Mouse (Mus musculus) erythroid progenitor cell, adult 5-6 weeks (primary cell): Measurements from ENCODE around the gene Acp5. TPM values are rescaled to one million over a fixed set of nuclear protein-coding genes. Genes with fewer than 3 reads are reported as not detected.
"Not testable (repeated sequence)": the region's sequence is repeated elsewhere in the genome, so short reads cannot be mapped to it uniquely, and the experiment has no call there.

Experiments
- ATAC-seq: replicated peaks from 2 replicates; pipeline ENCODE4 v1.8.0; 2016; ENCODE audit warnings: moderate number of reproducible peaks, mild to moderate bottlenecking, moderate TSS enrichment, inconsistent platforms; ENCODE audit not compliant: poor library complexity, low FRiP score, severe bottlenecking
- total RNA-seq, 2 experiments: library from RNA; stranded (forward) in 1 of 2; stranded (reverse) in 1 of 2; fragments of 150-400 nt in 1 of 2; fragments of 186-747, 209-891 nt in 1 of 2; gene quantifications; 2 replicates each; pipeline versions ENCODE4 v1.2.3 to v1.2.4; 2015 to 2017; ENCODE audit warnings: low replicate concordance in 2 of 2

Acp5 gene
- total RNA-seq (2015; ENCODE audit: low replicate concordance) (98.5 and 142 TPM in 2 replicates), total RNA-seq (2017; ENCODE audit: low replicate concordance) (95.8 and 125 TPM in 2 replicates)

GRCm38 (mm10) chr9:22135644-22136390, at the start of gene Acp5:
TSS of gene Acp5 (minus strand) at chr9:22135711.
- peak; percentile 78 for ATAC-seq

DNA sequence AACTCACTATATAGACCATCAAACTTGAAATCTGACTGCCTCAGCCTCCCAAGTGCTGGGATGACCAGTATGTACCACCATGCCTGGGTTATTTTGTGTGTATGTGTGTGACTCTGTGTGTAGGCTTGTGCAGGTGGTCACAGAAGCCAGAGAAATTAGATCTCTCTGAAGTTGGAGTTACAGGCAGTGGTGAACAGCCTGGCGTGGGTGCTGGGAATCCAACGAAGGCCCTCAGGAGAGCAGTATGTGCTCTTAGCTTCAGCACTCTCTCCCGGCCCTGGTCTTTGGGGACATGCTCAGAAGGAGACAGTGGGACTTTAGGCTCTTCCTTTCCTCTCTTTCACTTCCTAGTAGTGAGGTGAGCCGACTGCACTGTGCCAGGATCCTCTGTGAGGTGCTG, 36.8 kb upstream of the Acp5 start:
- 0 out of 2 replicates have a peak, but pooled peaks have one; percentile 34 for ATAC-seq

DNA sequence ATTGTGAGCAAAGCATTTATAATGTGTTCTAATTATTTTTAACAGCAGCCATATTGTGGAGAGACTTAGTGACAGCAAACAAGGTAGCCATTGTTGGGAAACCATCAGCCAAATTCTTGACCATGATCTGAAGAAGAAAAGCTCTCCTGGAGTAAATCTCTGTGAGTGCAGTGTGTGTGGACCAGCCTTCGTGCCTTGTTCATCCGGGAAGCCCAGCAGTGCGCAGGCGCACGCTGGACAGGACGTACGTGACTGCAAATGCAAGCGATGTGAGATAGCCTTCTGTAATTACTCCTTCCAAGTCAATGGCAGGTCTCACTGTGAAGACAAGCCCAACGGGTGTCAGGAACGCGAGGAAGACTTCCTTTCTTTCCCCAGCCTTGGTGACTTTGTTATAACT, 33.8 kb upstream of the Acp5 start:
- no peak for ATAC-seq

- no peak for ATAC-seq
Observed at GRCm38 (mm10) chr9:22167751-22168150, 32.2 kb upstream of the Acp5 start.

DNA sequence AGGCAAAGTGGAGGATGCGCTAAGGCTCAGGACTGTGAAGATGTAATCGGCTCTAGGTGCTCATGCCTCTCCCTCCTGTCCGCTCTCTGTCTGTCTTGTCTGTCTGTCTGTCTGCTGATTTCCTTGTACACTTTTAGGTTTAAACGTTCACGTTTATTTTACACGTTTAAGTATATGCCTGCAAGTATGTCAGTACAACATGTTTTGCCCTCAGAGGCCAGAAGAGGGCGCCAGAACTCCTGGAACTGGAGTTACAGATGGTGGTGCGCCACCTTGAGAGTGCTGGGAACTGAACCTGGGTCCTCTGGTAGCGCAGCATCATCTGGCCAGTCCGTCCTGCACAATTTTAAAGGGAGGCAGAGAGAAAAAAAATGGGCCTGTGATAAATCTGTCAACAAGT, 31.2 kb upstream of the Acp5 start:
- ATAC-seq, result no peak

DNA sequence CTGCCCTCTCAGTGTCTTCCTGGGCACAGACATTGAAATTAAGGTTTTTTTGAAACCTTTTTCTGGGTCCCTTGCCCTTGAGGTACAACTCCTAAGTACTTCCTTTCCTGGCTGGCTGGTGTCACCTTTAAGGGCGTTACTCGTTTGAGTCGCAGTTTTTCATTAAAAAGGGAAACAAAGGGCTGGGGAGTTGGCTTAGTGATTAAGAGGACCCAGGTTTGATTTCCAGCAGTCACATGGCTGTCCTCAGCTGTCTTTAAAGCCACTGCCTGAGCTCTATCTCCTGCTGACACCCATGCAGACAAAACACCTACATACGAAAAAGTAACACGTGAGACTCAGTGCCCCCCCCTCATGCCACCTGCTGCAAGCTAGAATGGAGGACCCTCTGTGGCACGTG, 30.5 kb upstream of the Acp5 start:
- ATAC-seq, result no peak

DNA sequence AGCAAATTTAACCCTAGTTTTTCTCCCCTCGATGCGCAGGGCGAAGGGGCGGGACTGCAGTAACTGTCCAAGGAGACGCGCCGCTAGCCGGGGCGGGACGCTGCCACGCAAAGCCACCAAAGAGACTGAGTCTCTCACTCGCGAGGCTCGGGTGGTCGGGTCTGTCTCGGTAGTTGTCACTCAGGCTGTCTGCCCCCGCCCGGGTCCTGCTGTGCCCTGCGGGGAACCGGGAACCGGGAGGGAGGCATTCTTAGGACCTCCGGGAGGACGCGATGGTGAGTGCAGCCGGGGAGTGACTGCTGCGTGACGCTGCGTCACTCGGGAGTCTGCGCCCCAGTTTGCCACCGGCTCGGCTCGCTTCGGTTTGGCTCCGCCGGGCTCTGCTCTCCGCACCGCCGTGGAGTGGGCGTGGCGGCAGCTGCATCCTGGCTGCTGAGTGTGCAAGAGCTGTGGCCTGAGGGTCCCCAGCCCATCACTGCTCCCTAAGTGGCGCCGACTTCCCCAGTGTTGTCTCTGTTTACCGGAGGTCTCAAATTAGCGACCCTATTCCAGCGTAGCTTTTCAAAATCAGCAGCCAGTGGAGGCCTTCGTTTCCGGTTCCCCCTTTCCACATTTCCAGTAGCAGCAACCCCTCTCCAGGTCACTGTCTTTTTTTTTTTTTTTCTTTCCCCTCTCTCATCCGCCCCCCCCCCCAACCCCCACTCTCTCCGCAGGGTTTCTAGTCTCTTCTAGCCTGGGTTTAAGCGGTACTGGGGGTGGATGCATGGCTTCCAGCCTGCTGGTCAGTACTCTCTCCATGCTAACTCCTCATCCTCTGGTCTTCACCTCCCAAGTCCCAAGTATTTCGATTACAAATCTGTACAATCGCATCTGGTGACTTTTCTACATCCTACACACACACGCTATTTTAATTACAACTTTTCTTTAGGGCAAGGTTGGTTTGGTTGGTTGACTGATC, 29.5 kb upstream of the Acp5 start:
- ATAC-seq, result peak; percentile 42; the same call in 1 of the 2 replicates

GRCm38 (mm10) chr9:22162912-22163311, 27.4 kb upstream of the Acp5 start:
- no peak for ATAC-seq

GRCm38 (mm10) chr9:22162305-22162704, 26.8 kb upstream of the Acp5 start:
- no peak for ATAC-seq

- ATAC-seq, result no peak
Observed at GRCm38 (mm10) chr9:22161299-22161698, 25.8 kb upstream of the Acp5 start.

DNA sequence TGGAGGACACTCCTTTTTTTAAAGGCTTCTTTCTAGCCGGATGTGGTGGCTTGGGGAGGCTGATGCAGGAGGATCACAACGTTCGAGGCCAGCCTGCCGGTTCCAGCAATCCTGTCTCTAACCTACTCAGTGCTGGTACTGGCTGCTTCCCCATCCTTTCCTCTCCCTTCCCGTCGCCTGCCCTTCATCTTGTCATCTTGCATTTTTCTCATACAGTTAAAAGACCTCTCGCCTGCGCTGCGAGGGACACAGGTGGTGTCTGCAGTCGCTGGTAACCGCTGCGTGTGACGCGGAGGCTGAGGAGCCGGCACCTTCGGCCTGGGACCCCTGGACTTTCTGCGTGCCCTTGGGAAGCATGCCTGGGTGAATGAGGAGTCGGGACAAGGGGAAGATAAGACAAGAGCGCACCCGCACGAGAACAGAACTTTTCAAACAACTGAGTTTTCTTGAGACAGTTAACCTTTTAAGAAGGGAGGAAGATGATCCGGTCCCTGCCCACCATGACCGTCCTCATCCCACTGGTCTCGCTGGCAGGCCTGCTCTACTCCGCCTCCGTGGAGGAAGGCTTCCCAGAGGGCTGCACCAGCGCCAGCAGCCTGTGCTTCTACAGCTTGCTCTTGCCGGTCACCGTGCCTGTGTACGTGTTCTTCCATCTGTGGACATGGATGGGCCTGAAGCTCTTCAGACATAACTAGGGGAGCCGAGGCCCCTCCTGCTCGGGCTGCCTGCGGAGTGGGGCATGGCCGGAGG, 22.2 kb upstream of the Acp5 start:
- ATAC-seq, result no peak

DNA sequence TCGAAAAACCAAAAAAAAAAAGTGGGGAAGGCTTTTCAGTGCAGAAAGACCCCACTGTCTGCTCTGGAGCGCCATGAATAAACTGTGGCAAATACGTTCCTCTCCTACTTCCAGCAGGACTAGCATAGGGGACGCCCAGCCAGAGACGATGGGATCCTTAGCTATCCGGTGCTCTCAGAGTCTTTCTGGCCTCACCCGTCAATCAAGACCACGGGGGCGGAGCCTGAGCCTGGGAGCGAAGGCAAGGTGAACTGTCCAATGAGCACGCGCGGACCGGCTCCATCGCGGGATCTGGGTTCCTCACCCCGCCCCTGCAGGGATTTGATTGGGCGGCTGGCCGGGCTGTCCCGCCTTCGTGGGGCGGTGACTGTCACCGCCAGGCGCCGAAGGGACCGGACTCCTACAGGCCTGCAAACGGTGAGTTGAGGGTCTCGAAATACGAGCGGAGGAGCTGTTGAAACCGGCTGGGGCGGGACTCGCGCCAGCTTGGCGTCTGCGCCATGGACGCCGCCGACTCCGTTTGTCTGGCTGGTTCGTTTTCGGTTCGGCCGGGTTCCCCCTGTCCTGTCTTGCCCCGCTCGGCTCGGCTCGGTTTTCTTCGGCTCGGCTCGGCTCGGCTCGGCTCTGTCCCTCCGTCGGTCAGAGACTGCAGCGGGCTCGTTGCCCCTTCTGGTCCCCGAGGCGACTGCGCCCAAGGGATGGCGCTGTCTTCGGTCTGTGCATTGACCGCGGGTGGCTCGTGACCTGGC, 21.2 kb upstream of the Acp5 start, which contains the start of gene Pigyl:
Gene Pigyl (plus strand): TSS at position 350 of the 749 bp plus-strand sequence.
- ATAC-seq, result peak; percentile 97

DNA sequence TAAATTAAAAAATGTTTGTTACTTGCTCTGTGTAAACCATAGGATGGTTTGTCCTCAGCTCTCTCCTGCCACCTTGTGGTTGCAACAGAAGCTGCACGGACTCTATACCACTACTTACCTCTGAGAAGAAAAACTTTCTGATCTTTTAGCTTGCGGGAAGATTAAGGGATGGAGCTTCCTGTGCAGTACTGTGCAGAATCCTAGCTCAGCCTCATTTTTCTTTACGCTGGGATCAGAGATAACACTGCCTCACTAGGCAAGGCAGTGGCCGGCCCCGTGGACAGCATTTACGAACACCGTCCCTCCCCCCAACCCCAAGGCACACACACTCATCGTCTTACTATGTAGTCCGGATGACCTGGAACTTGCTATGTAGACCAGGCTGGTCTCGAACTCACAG, 20.1 kb upstream of the Acp5 start:
- peak; percentile 58 for ATAC-seq

- ATAC-seq, result no peak
Observed at GRCm38 (mm10) chr9:22153810-22154209, 18.3 kb upstream of the Acp5 start.

DNA sequence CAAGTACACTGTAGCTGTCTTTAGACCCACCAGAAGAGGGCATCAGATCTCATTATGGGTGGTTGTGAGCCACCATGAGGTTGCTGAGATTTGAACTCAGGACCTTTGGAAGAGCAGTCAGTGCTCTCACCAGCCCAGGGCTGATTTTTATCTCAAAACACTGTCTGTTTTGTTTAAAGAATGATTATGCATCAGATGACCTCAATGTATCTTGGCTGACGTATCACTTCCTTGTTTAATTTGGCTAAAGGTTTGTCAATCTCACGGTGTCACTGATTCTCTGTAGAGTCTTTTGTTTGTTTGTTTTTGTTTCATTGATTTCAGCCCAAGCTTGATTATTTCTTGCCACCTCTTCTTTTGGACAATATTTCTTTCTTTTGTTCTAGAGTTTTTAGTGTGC, 15.4 kb upstream of the Acp5 start:
- ATAC-seq, result no peak

DNA sequence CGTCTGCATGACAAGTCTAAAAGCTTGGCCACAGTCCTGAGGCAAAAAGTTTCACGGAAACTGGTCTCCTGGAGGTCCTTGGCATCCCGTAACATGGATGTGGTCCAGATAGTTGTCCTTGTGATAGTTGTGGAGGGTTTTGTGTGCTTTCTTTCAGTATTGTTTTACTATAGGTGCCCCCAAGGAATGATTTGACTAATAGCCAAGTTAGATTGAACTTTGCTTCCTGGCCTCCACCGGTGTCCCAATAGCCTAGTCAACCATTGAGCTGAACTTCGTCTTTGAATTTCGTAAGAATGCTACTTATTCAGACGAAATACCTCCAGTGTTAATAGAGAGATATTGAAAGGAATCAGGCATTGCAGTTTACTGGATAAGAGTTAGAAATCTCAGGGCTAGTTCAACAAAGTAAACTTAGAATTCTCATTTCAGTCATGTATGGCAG, 14.8 kb upstream of the Acp5 start:
- not testable (repeated sequence) for ATAC-seq

DNA sequence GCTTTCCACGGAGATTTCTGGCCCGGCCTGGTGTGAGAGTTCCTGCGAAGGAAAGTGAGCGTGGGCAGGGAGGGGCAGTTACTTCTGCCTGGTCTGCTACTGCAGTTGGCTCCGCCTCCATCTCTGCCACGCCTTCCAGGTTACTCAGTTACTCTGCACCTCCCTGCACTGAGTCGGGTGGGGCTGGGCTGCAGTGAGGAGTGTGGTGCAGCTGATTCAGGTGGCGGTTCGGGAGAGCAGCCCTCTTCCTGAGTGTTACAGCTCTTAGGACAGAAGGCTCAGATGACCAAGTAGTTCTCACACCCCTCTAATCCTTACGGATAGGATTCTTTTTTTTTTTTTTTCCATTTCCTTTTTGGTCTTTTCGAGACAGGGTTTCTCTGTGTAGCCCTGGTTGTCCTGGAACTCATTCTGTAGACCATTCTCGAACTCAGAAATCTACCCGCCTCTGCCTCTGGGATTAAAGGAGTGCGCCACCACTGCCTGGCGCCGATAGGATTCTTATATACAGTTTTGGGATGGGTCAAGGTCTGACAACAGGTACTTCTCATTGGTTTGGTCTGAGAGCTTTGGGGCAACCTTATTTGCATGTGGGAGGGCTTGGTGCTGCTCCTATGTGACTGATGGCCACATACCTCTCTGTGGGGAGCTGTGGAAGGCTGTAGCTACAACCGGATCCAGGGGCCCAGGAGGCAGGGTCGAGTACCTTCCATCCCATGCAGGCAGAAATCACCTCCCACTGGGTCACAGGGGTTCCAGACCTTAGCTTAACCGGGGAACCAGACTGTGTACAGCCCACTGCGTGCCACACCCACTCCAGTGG, 14.1 kb upstream of the Acp5 start:
- peak; percentile 83 for ATAC-seq

DNA sequence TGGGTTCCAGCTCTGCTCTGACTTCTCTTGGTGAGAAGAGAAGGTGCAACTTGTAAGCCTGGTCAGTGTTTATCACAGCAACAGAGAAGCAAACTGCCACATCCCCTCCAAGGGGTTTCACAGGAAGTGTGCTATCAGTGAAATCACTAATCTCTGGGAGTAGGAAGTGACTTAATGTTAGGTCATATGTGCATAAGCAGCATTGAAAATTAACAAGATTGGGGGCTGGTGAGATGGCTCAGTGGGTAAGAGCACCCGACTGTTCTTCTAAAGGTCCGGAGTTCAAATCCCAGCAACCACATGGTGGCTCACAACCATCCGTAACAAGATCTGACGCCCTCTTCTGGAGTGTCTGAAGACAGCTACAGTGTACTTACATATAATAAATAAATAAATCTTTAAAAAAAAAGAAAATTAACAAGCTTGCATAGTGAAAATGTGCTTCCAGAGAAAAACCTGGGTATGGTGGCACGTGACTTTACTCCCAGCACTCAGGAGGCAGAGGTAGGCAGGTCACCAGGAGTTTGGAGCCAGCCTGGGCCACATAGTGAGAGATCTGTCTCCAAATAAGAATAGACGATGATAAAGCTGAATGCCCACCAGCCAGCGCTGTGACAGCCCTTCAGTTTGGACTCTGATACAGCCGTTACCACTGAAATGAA, 8.9 kb upstream of the Acp5 start:
- ATAC-seq, result no peak
